Mouse (Mus musculus) forebrain, postnatal 0 days (tissue): ENCODE measurements around the gene Synm. TPM values are rescaled to one million over a fixed set of nuclear protein-coding genes. Genes with fewer than 3 reads are reported as not detected.

Experiments
- ATAC-seq: fragments of 200-750 bp; cut with Nextera tagmentation; 2 replicates; pipeline ENCODE4 v1.8.0; 2017; ENCODE audit warnings: mild to moderate bottlenecking, moderate library complexity
- DNase-seq: peaks from one replicate; pipeline ENCODE4 v3.0.0-alpha.2; 2015
- H3K27ac ChIP-seq: fragments of 300-500 bp; sonication (generic); 2 replicates; pipeline ENCODE4 v1.5.1; 2014; ENCODE audit warnings: low read depth, mild to moderate bottlenecking, antibody characterized with exemption, low read length, moderate library complexity, mixed read lengths
- H3K27me3 ChIP-seq: fragments of 300-500 bp; sonication (generic); 2 replicates; pipeline ENCODE4 v1.6.1; 2014; ENCODE audit warnings: mild to moderate bottlenecking, low read length, mixed read lengths; ENCODE audit not compliant: insufficient read depth
- H3K36me3 ChIP-seq: fragments of 300-500 bp; sonication (generic); 2 replicates; pipeline ENCODE4 v1.6.1; 2014; ENCODE audit warnings: mild to moderate bottlenecking, moderate library complexity; ENCODE audit not compliant: insufficient read depth
- H3K4me1 ChIP-seq: fragments of 300-500 bp; sonication (generic); 2 replicates; pipeline ENCODE4 v1.6.1; 2014; ENCODE audit warnings: antibody characterized with exemption; ENCODE audit not compliant: insufficient read depth
- H3K4me2 ChIP-seq: fragments of 300-500 bp; sonication (generic); 2 replicates; pipeline ENCODE4 v1.6.1; 2014; ENCODE audit warnings: low read depth, mild to moderate bottlenecking, moderate library complexity
- H3K4me3 ChIP-seq: fragments of 300-500 bp; sonication (generic); 2 replicates; pipeline ENCODE4 v1.5.1; 2014; ENCODE audit warnings: low read depth, low read length, mixed read lengths
- H3K9ac ChIP-seq: fragments of 300-500 bp; sonication (generic); 2 replicates; pipeline ENCODE4 v1.6.1; 2014; ENCODE audit warnings: mild to moderate bottlenecking
- H3K9me3 ChIP-seq: fragments of 300-500 bp; sonication (generic); 2 replicates; pipeline ENCODE4 v1.6.1; 2016; ENCODE audit warnings: low read length
- CTCF ChIP-seq: sonication (generic); IDR thresholded peaks from 2 replicates; pipeline ENCODE4 v1.5.1; 2016; ENCODE audit warnings: antibody characterized with exemption, control low read depth, low read depth
- WGBS: fragments of 180-500 bp; shearing (Covaris S2); extraction: QIAGEN DNeasy Blood & Tissue Kit; methylation state at CpG from one replicate; pipeline ENCODE4 v1.1.7; 2014; 5-methylcytosine and 5-hydroxymethylcytosine counted together
- polyA plus RNA-seq: library from polyadenylated mRNA; unstranded; fragments of >200 nt; fragmentation: Nextera tagmentation; extraction: Ambion mirVana; gene quantifications from 2 replicates; pipeline ENCODE4 v1.2.1, GENCODE M21; 2015
- total RNA-seq: library from RNA; depleted of rRNA; stranded (reverse); fragments of >200 nt; gene quantifications from 2 replicates; pipeline ENCODE4 v1.2.3, GENCODE M21; 2014

The Synm gene
- total and polyA plus RNA-seq, 2 experiments from 2014 or later: 7.0 to 10.7 TPM

GRCm38 (mm10) chr7:67717520-67717919 is 42.0 kb downstream of the Synm start:
- Histone ChIP-seq H3K9ac (no peak overlapping the region), H3K4me1 (no peaks in the 10 kb centered on the region), H3K4me3 (no peak overlapping the region), H3K27ac (no peak overlapping the region), H3K36me3 (no peaks in the 10 kb centered on the region), H3K4me2 (no peak overlapping the region), H3K27me3 (no peaks in the 10 kb centered on the region), H3K9me3 (no peaks in the 10 kb centered on the region)
- ATAC-seq: no peak
- no peak for TF ChIP-seq CTCF
- DNase-seq: no peak
- WGBS: 91% methylated on average over 3 of the region's 3 CpGs

DNA sequence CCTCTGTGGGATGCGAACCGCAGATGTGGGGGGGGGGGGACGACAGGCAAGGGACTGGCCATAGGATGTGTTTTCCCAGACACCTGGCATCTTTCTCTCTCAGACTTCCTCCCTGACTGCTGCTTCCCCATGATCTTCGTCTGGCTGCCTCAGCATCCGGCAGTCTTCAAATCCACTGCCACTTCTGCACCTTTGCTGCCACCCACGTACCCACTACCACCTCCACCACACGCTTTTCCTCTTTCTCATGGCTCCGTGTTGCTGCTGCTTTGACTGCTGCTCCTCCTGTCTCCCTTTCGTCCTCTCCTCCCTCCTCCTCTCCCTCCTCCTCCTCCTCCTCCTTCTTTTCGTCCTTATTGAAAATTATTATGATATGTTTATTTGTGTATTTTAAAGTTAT is 42.6 kb downstream of the Synm start:
- H3K4me3 ChIP-seq: no peak overlapping the region
- ATAC-seq (no peak), DNase-seq (no peak)
- 87% methylated on average over 10 of the region's 10 CpGs for WGBS
- H3K27ac ChIP-seq: no peak overlapping the region
- no peaks in the 10 kb centered on the region for H3K27me3 ChIP-seq
- H3K9me3 ChIP-seq: no peaks in the 10 kb centered on the region
- no peaks in the 10 kb centered on the region for H3K4me1 ChIP-seq
- H3K4me2 ChIP-seq: no peak overlapping the region
- no peaks in the 10 kb centered on the region for H3K36me3 ChIP-seq
- TF ChIP-seq CTCF: no peak
- no peak overlapping the region for H3K9ac ChIP-seq

- Histone ChIP-seq H3K4me3 (no peak overlapping the region), H3K4me2 (no peak overlapping the region), H3K36me3 (no peaks in the 10 kb centered on the region), H3K27ac (no peak overlapping the region), H3K4me1 (no peaks in the 10 kb centered on the region), H3K27me3 (no peaks in the 10 kb centered on the region), H3K9ac (no peak overlapping the region), H3K9me3 (no peaks in the 10 kb centered on the region)
- DNase-seq: no peak
- no peak for TF ChIP-seq CTCF
- peak; percentile 28 for ATAC-seq
- WGBS: 79% methylated on average over 11 of the region's 11 CpGs
Measured at GRCm38 (mm10) chr7:67716213-67716878, 43.2 kb downstream of the Synm start.

DNA sequence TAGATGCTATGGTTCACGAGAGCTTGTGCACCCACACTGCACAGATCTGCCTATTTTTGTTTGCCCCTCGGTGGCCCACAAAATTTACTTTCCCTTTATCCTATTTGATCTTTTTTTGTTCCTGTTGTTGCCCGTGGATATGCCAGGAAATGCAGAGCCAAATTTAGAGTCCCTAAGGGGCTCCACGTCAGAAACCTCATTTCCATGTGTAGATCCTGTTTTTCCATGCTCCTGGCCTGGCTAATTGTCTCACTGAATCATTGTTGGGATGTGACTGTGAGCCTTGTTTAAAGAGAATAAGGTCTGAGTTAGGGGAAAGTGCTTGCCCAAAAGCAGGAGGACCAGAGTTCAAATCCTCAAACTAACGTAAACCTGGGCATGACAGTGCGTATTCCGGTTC is 44.4 kb downstream of the Synm start:
- no peaks in the 10 kb centered on the region for H3K36me3 ChIP-seq
- no peak overlapping the region for H3K4me3 ChIP-seq
- DNase-seq (no peak), ATAC-seq (no peak)
- no peak overlapping the region for H3K27ac ChIP-seq
- no peak overlapping the region for H3K4me2 ChIP-seq
- no peaks in the 10 kb centered on the region for H3K9me3 ChIP-seq
- no peak overlapping the region for H3K9ac ChIP-seq
- no peaks in the 10 kb centered on the region for H3K4me1 ChIP-seq
- no peak for TF ChIP-seq CTCF
- WGBS: 60% methylated on average over 7 of the region's 7 CpGs
- H3K27me3 ChIP-seq: no peaks in the 10 kb centered on the region

GRCm38 (mm10) chr7:67713820-67714510 is 45.6 kb downstream of the Synm start:
- peak overlapping the region; percentile 35; the same call in 1 of the 2 replicates for H3K27ac ChIP-seq

GRCm38 (mm10) chr7:67710216-67710615 is 49.3 kb downstream of the Synm start:
- H3K4me1 ChIP-seq: no peaks in the 10 kb centered on the region
- ATAC-seq: no peak
- H3K4me2 ChIP-seq: no peak overlapping the region
- no peaks in the 10 kb centered on the region for H3K36me3 ChIP-seq
- no peaks in the 10 kb centered on the region for H3K27me3 ChIP-seq
- no peak for TF ChIP-seq CTCF
- 93% methylated on average over 7 of the region's 7 CpGs for WGBS
- H3K9me3 ChIP-seq: no peaks in the 10 kb centered on the region
- no peak overlapping the region for H3K27ac ChIP-seq
- H3K4me3 ChIP-seq: no peak overlapping the region
- DNase-seq: no peak
- no peak overlapping the region for H3K9ac ChIP-seq

More at GRCm38 (mm10) chr7:67713820-67714510, 45.6 kb downstream of the Synm start:
- no peaks in the 10 kb centered on the region for H3K9me3 ChIP-seq
- ATAC-seq (peak; percentile 63), DNase-seq (peak; percentile 74)
- H3K27me3 ChIP-seq: no peaks in the 10 kb centered on the region
- no peak for TF ChIP-seq CTCF
- H3K36me3 ChIP-seq: no peaks in the 10 kb centered on the region
- H3K4me1 ChIP-seq: no peaks in the 10 kb centered on the region
- H3K4me3 ChIP-seq: no peak overlapping the region
- peak overlapping the region; percentile 18; the same call in 1 of the 2 replicates for H3K9ac ChIP-seq
- H3K4me2 ChIP-seq: no peak overlapping the region
- 34% methylated on average over 19 of the region's 19 CpGs for WGBS

DNA sequence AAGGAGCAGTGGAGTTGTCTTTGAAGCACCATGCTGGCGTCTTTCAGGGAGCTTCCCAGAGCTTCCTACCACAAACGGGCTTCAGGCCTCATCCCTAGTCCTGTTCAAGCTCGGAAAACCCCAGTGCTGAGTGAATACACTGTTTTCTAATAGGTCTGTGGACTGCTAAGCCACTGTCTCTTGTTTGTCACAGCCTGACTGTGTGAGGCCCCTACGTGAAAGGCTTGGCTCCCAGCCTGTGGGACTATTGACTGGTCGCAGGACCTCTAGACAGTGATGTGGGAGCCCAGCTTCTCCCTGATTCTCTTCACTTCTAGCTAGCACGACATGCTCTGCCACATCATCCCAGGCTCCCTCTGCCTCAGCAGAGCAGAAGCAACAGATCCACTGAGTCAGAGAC is 51.4 kb downstream of the Synm start:
- no peaks in the 10 kb centered on the region for H3K9me3 ChIP-seq
- no peak overlapping the region for H3K27ac ChIP-seq
- H3K4me2 ChIP-seq: no peak overlapping the region
- H3K36me3 ChIP-seq: no peaks in the 10 kb centered on the region
- H3K4me1 ChIP-seq: no peaks in the 10 kb centered on the region
- no peaks in the 10 kb centered on the region for H3K27me3 ChIP-seq
- H3K4me3 ChIP-seq: no peak overlapping the region
- H3K9ac ChIP-seq: no peak overlapping the region
- WGBS: 44% methylated on average over 6 of the region's 6 CpGs
- DNase-seq: no peak
- TF ChIP-seq CTCF: no peak
- ATAC-seq: no peak
